Mouse (Mus musculus) liver (tissue): Measurements from ENCODE around the gene Spn.

Experiments used
- DNase-seq: peaks from one replicate; pipeline ENCODE4 v3.0.0-alpha.2; 2020; ENCODE audit warnings: mixed read lengths

Gene Spn

GRCm38 (mm10) chr7:127139562-127139961, 1.9 kb upstream of the Spn start:
- DNase-seq: no peak

- DNase-seq: peak; percentile 60
Measured at GRCm38 (mm10) chr7:127139100-127139499, 1.5 kb upstream of the Spn start.

DNA sequence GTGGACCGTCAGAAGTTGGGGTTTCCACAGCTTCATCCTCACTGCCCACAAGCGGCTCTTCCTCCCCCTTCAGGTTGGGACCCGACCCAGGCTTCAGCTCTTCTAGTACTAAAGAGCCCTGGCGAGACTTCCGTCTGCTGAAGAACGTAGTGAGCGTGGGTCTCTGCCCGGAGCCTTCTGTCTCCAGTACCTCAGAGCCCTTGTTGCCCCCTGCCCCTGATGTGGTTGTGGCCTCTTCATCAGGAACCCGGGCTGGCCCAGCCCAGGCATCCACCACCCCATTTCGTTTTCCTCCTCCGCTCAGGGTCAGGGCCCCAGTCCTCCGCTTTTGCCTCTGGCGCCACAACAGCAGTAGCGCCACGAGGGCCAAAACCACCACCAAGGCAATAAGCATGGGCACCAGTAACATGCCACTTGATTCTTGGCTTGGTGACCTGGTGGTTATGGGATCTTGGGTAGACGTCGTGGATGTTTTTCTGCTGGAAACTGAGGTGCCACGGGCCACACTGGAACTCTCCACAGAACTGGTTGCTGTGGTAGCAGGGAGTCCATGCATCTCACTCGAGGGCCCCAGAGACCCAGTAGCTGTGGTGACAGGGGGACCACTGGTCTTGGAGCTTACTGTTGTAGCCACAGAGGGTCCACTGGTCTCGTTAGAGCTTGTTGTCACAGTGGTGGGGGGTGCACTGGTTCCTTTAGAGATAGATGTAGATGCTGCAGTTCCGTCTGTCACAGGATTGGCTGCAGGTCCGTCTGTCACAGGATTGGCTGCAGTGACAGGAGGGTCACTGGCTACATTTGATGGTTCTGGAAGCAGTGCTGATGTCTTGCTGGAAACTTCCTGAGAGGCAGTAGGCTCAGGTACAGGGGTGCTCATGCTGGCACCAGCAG, 1.2 kb downstream of the Spn start:
- no peak for DNase-seq

DNA sequence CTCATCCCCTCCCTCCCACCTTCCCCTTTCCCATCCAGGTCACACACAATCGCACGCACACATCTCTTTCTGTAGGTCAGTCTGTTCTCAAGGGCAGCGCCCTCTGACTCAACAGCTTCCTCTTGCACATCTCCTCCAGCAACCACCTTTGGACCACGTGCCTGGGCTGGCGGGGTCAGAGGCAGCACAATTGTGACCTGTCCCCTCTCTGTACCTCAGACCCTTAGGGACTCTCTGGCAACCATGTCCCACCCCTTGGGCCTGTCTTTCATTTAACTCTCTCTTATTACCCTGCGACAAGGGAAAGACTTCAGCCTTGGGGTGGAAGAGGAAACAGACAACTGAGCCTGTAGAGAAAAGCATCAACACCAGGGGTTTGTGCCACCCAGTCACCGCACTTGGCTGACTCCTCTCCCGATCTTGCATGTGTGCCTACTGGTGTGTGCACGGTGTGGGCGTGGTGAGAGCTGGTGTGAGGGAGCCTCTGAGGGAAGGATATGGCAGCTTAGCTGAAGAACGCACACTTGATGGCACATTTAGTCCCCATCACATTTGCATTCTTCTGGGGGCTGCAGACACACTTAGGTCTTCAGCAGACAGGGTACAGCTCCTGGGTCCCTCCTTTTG, 2.7 kb downstream of the Spn start:
- peak; percentile 36 for DNase-seq

- DNase-seq: no peak
Measured at GRCm38 (mm10) chr7:127133125-127133524, 4.5 kb downstream of the Spn start.

DNA sequence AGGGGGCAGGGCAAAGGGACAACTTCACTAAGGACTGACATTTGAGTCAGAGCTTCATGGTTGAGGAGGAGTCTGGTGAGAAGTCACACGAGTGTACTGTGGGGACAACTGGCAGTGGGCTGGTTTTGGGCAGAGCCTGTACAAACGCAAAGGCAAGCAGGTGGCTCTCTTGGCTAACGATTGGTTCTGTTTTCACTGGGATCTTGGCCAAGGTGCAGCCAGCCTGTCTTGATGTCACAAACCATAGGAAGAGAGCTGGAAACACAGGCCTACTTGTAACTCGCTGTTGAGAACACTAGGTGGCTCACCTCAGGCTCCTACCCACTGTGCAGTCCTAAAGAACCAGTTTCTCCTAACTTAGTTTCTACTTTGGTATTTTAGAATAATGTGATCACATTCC, 8.0 kb downstream of the Spn start:
- DNase-seq: no peak

- DNase-seq: peak; percentile 49
Measured at GRCm38 (mm10) chr7:127121911-127122270, 15.7 kb downstream of the Spn start, which contains the start of gene Qprt. Gene Qprt, minus strand, starts transcription at chr7:127122226.

DNA sequence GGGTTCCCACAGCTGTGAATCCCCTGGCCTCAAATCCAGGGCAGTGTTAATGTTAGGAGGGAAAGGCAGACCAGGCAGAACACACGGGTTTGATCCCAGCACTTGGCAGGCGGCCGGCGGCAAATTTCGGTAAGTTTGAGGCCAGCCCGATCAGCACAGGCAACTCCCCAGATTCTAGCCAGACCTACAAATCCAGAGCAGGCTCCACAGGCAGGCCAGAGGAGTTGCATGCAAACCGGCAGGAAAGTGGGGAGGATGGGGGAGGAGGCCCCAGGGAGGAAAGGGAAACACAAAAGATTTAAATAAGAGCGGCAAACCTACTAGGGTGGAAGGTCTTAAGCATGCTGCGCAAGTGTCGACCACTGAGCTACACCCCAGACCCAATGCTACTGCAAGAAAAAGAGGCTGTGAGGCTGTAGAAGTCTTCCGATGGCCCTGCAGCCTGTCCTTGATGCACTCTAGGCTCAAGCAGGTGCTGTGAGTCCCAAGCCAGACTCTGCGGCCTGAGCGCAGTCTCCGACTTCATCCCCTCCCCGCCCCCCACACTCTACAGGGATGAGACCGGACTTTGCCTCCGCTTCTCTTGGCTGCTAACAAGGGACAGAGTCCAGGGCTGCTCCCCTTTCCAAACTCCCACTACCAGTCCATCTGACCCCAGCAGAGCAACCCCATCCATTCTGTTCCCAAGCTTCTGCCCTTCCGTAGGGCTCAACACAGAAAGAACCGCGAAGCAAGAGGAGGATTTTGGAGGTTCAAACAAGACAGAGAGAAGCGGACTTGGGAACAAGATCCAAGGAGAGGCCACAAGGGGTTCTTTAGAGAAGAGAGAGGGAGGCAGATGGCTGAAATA, 16.3 kb downstream of the Spn start:
- peak; percentile 59 for DNase-seq

- no peak for DNase-seq
Measured at GRCm38 (mm10) chr7:127118671-127119445, 18.8 kb downstream of the Spn start.

- no peak for DNase-seq
Measured at GRCm38 (mm10) chr7:127117948-127118347, 19.7 kb downstream of the Spn start.

GRCm38 (mm10) chr7:127116331-127116935, 21.2 kb downstream of the Spn start:
- no peak for DNase-seq

GRCm38 (mm10) chr7:127114920-127115319, 22.7 kb downstream of the Spn start:
- no peak for DNase-seq

- no peak for DNase-seq
Measured at GRCm38 (mm10) chr7:127113614-127114259, 23.9 kb downstream of the Spn start.

DNA sequence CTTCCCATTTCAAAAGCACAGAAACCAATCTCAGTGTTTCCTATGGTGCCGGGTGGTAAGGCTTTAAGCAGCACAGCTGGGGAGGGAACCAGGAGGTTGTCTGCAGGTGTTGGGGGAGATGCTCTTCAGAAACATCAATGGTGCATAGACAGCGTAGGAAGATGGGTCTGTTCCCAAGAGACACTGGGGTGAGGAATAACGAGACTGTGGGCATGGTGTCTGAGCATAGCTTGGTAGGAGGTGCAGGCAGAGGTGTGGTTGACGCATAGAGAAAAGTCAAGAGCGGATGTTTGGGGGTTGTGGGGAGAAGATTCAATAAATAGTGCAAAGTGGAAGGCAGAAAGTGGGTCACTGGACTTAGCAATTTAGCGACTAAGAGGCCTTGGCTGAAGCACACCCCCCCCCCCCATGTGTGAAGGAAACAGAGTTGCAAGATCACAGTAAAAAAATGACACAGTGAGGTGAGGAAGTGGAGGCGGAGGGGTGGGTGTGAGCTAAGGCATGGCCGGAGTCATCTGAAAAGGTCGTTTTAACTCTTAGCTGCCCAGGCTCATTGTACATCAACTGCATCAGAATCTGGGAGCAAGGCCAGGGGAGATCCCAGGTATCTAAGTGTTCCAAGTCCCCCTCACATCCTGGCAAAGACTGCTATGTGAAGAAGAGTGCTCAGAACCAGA, 24.6 kb downstream of the Spn start:
- DNase-seq: no peak

DNA sequence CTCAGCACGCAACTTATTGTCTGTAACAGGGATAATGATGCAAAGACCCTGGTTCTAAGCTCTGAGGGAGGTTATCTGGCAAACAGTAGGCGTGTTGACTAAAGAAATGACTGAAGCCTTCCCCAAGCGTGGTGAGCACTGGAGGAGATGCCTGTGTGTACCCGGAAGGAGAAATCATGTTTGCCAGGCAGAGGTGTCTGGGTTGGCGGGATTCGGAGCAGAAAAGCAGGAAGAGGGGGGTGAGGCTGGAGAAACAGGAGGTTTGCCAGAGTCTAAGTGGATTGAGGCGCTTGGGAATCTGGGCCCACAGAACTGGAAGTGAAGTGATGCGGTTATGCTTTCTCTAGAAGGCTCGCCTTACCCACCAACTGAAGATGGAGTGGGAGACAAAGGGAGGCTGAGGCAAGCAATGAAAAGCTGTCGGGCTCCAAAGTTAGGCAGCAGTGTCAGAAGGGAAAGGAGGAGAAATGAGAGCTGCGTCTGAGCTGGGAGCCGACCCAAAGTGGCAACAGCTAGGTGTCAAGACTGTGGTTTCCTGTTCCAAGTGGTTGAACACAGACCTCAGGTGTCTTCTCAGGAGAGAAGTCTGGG, 25.3 kb downstream of the Spn start:
- DNase-seq: no peak

GRCm38 (mm10) chr7:127111461-127111860, 26.2 kb downstream of the Spn start:
- DNase-seq: peak; percentile 84

DNA sequence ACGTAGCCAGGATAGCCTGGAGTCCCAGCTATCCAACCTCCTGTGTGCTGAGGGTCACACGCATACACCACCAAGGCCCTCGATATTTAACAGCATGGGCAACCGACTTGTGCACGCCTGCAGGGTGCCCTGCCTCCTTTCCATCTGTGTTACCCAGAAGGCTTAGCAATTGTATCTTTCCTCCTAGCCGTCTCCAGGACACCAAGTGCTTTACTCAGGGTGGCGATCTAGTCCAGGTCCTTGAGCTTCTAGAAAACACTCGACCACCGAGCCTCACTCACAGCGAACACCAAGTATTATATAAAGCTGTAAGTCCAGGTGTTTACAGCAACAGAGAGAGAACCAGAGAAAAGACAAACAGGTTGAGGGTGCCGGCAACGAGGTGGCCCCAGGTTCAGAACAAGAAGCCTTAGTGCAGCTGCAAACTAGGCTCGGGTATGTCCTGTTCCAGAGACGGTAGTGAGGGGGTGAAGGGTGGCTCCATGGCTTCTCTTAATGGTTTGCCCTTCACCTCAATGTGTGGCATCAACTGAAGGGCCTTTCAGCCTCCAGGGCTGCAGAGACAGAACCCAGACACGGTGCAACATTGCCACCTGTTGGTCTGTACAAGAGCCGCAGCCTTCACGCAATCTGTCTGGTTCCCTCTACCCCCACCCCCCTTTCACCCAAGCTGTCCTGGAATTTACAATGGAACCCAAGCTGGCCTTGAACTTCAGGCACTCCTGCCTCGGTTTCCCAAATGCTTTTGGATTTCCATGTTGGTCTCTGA, 27.2 kb downstream of the Spn start:
- DNase-seq: peak; percentile 69

DNA sequence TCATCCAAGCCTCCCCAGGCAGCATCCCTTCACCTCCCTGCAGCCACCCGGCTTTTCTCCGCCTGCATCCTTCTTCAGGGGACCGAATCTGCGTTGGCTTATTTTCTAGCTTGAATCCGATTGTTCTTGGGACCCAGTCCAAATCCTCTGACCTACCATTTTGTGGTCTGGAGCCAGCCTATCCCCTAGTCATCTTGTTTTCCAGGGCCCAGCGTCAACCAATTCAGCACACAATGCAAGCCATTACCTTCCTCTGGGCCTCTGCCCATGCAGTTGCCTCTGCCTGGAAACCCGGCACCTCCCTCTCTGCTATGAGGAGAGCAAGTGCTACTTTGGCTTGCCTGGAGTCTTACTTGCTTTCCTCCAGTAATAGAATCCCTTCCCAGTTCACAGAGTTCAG, 32.1 kb downstream of the Spn start:
- no peak for DNase-seq

DNA sequence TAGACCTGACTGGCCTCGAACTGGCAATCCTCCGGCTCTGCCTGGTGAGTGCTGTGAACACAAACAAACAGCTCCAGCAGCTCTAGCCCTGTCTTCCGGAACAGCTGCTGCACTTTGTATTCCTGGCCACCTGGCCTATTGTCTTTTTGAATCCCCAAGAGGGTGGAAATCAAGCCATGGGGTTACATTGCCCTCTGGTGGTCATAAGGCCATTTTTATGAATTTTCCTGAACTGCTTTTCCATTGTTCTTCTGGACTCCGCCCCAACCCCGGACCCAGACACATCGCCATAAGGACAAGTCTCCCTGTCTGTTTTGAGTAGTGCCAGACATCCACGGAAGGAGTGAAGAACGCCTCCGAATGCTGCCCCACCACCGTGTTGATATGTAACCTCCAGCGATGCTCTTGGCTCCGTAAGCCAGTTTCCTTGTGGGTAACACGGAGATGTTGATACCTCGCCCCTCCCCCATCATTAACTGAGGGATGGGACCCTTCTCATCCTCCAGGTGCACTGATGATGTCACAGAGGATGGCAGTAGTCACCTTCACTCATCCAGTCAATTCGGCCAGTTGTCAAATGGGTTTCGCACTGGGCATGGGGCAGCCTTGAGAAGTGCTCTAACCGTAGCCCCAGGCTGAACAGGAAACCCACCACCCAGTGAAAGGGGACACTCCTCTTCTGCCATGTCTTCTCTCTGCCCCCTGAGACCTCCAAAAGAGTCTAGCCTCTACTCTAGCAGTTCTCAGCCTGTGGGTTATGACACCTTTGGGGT, 32.9 kb downstream of the Spn start:
- peak; percentile 61 for DNase-seq
